Mouse (Mus musculus) megakaryocyte, embryonic 14.5 days (primary cell): ENCODE results near the gene Syp. TPM values are rescaled to one million over a fixed set of nuclear protein-coding genes. Genes with fewer than 3 reads are reported as not detected.
A peak's percentile ranks its signal among the peaks of the same experiment; 100 is the strongest.

Experiments
- H3K27me3 ChIP-seq: replicated peaks from 2 replicates; pipeline ENCODE3; 2012; ENCODE audit warnings: inconsistent platforms
- H3K36me3 ChIP-seq: replicated peaks from 2 replicates; pipeline ENCODE3; 2012; ENCODE audit warnings: low read length, inconsistent platforms, mixed read lengths
- H3K4me1 ChIP-seq: 2 replicates; pipeline ENCODE4 v1.6.1; 2012; ENCODE audit warnings: inconsistent platforms
- H3K4me3 ChIP-seq: replicated peaks from 2 replicates; pipeline ENCODE3; 2012; ENCODE audit warnings: moderate library complexity, mild to moderate bottlenecking, inconsistent platforms
- H3K9me3 ChIP-seq: 2 replicates; pipeline ENCODE4 v1.6.1; 2012; ENCODE audit warnings: inconsistent platforms
- FLI1 ChIP-seq: IDR thresholded peaks from 2 replicates; pipeline ENCODE4 v1.6.1; 2012; ENCODE audit warnings: low read length, inconsistent platforms, mixed read lengths
- GATA1 ChIP-seq: IDR thresholded peaks from 3 replicates; pipeline ENCODE4 v1.6.1; 2012; ENCODE audit warnings: mixed read lengths, low read length, inconsistent platforms, borderline replicate concordance
- polyA plus RNA-seq: library from polyadenylated mRNA; stranded (reverse); fragments of >175 nt; gene quantifications from 2 replicates; pipeline ENCODE4 v1.2.3, GENCODE M21; 2012; ENCODE audit warnings: low replicate concordance; ENCODE audit not compliant: insufficient read depth

Gene Syp
- polyA plus RNA-seq, 1 experiment: 1.4 TPM

- Histone ChIP-seq H3K36me3 (no peaks in the 10 kb centered on the region), H3K4me3 (no peak overlapping the region), H3K4me1 (no peaks in the 10 kb centered on the region), H3K9me3 (0 out of 2 replicates have a peak, but pooled peaks cover 2% of the 10 kb centered on the region), H3K27me3 (peaks cover 24% of the 10 kb centered on the region)
- TF ChIP-seq FLI1 (no peak), GATA1 (no peak)
These were observed 5.7 kb upstream of the Syp start for GRCm38 (mm10) chrX:7632560-7632959.

DNA sequence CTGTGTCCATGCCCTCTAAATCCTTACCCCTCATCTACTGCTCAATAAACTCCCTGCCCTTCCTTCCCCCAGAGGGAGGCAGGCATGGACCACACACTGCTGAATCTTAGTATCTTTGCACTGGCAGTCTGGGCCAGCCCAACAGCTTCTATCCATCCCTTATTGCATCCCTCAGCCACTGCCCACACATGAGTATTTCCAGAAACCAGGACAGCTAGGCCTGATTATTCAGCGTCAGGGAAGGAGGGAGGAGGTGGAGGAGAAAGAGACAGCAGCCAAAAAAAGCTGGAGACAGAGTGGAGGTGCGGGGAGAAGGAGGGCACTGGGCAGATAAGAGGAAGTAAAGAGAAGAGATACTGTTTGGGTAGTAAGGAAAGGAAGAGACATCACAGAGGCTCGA is 3.2 kb upstream of the Syp start:
- H3K4me1 ChIP-seq: peaks cover 14% of the 10 kb centered on the region; the same call in 1 of the 2 replicates
- H3K4me3 ChIP-seq: no peak overlapping the region
- TF ChIP-seq GATA1: no peak
- no peak for TF ChIP-seq FLI1
- H3K27me3 ChIP-seq: peaks cover 36% of the 10 kb centered on the region
- H3K9me3 ChIP-seq: 0 out of 2 replicates have a peak, but pooled peaks cover 2% of the 10 kb centered on the region
- H3K36me3 ChIP-seq: no peaks in the 10 kb centered on the region

DNA sequence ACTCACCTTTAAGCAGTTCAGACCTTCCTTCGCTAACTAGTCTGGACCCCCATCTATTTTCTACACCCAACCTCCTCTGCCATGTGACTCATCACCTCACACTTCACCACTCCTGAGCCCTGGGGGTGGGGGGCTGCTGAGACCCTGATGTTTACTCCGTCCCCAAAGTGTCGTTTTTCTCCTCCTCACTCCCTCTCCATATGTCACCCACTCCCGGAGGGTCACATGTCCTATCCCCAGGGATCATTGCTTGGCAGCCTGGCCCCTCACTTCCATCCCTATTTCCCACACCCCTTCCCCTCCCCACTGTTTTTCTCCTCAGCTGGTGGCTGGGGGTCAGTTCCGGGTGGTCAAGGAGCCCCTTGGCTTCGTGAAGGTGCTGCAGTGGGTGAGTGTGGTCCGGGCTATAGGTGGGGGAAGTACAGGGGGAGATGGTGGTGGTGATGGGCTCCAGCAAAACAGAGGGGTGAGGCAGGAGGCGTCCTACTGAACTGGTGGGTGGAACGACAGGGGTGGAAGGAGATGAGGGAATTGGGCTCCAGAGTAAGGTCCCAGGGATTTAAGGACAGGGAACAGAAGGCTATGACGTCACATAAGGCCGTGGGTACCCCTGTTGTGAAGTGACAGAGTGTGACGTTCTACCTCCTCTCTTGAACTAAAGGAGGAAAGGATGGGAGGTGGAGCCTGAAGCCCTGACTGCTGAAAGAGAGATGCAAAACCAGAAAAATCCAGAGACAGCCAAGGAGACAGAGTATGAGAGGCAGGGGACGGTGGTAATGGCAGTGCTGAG is 1.5 kb downstream of the Syp start:
- no peaks in the 10 kb centered on the region for H3K9me3 ChIP-seq
- H3K4me1 ChIP-seq: peaks cover 18% of the 10 kb centered on the region; the same call in 1 of the 2 replicates
- H3K27me3 ChIP-seq: peaks cover 59% of the 10 kb centered on the region
- H3K36me3 ChIP-seq: no peaks in the 10 kb centered on the region
- no peak overlapping the region for H3K4me3 ChIP-seq
- TF ChIP-seq GATA1 (no peak), FLI1 (no peak)

DNA sequence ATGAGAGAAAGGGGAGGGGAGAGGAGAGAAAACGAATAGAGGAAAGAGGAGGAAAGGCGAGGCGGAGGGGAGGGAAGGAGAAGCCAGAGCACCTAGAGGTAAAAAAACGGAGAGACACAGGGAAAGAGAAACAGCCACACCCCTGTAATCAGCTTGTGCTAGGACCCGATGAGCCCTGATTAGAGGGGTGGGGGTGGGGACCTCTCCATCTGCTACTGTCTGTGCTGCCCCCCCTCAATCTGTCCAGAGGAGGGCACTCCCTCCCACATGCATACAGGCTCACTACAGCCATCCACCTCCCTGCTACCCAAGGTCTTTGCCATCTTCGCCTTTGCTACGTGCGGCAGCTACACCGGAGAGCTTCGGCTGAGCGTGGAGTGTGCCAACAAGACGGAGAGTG is 2.5 kb downstream of the Syp start:
- H3K4me3 ChIP-seq: no peak overlapping the region
- no peaks in the 10 kb centered on the region for H3K9me3 ChIP-seq
- peaks cover 23% of the 10 kb centered on the region for H3K4me1 ChIP-seq
- H3K36me3 ChIP-seq: no peaks in the 10 kb centered on the region
- TF ChIP-seq GATA1 (no peak), FLI1 (no peak)
- H3K27me3 ChIP-seq: peaks cover 51% of the 10 kb centered on the region

DNA sequence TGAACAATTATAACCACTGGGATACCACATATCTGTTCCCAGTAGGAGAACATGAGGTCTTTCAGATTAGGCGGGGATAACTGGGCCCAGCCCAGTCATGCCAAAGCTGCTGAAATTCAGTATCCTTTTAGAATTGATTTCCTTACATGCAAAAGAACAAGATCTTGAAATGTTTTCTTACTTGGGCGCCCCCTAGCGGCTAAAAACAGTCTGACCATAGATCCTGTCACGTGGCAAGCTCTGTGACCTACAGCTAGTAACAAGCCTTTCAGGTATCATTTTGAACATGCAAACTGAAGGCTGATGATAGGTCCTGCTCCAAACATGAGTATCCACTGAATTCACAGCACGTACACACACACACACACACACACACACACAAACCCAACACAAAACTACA is 7.1 kb downstream of the Syp start:
- H3K4me1 ChIP-seq: peaks cover 19% of the 10 kb centered on the region
- H3K27me3 ChIP-seq: peaks cover 31% of the 10 kb centered on the region
- TF ChIP-seq FLI1 (no peak), GATA1 (no peak)
- no peak overlapping the region for H3K4me3 ChIP-seq
- H3K9me3 ChIP-seq: no peaks in the 10 kb centered on the region
- H3K36me3 ChIP-seq: no peaks in the 10 kb centered on the region

- TF ChIP-seq FLI1 (no peak), GATA1 (no peak)
- Histone ChIP-seq H3K36me3 (no peaks in the 10 kb centered on the region), H3K27me3 (peaks cover 7% of the 10 kb centered on the region), H3K9me3 (no peaks in the 10 kb centered on the region), H3K4me1 (peaks cover 15% of the 10 kb centered on the region), H3K4me3 (peak overlapping the region; percentile 91)
These were observed 10.5 kb downstream of the Syp start for GRCm38 (mm10) chrX:7648671-7649304.

DNA sequence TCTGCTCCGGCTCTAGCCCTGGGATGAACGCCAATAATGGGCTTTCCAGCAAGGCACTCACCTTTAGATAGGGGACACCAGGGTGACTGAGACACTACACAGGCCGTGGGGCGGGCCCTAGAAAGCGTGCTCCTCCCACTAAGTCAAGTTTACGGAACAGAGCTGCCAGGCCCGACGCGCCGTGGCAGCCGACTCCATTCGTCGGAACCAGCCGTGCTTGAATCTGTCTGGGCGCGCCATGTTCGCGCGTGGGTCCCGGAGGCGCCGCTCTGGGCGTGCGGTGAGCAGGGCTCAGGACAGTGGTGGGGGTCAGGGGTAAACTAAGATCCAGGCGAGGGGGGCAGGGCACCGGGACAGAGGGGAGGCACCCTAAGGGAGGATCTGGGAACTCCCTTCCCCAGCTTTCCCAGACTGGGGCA is 19.0 kb downstream of the Syp start, which contains the start of gene Prickle3:
Gene Prickle3, plus strand, starts transcription at position 40 of the 419 bp plus-strand sequence.
- H3K4me1 ChIP-seq: peaks cover 11% of the 10 kb centered on the region
- no peaks in the 10 kb centered on the region for H3K36me3 ChIP-seq
- H3K4me3 ChIP-seq: peak within 1 kb of the TSS; percentile 81
- H3K27me3 ChIP-seq: peaks cover 27% of the 10 kb centered on the region
- no peaks in the 10 kb centered on the region for H3K9me3 ChIP-seq
- TF ChIP-seq FLI1: no peak
- no peak for TF ChIP-seq GATA1

GRCm38 (mm10) chrX:7658031-7658784 is 19.9 kb downstream of the Syp start:
- Histone ChIP-seq H3K36me3 (no peaks in the 10 kb centered on the region), H3K9me3 (no peaks in the 10 kb centered on the region), H3K4me1 (peaks cover 11% of the 10 kb centered on the region), H3K4me3 (peak overlapping the region; percentile 46), H3K27me3 (peaks cover 27% of the 10 kb centered on the region)
- TF ChIP-seq GATA1 (no peak), FLI1 (no peak)

- H3K4me3 ChIP-seq: no peak overlapping the region
- H3K27me3 ChIP-seq: peaks cover 30% of the 10 kb centered on the region
- H3K36me3 ChIP-seq: no peaks in the 10 kb centered on the region
- H3K4me1 ChIP-seq: peaks cover 11% of the 10 kb centered on the region
- H3K9me3 ChIP-seq: no peaks in the 10 kb centered on the region
- no peak for TF ChIP-seq FLI1
- TF ChIP-seq GATA1: no peak
These were observed 20.7 kb downstream of the Syp start for GRCm38 (mm10) chrX:7658785-7659589.
